Mouse (Mus musculus) midbrain, embryonic 12.5 days (tissue): Measurements from ENCODE around the gene Zfp689. TPM values are rescaled to one million over a fixed set of nuclear protein-coding genes. Genes with fewer than 3 reads are reported as not detected.
"Not testable (repeated sequence)": the region's sequence is repeated elsewhere in the genome, so short reads cannot be mapped to it uniquely, and the experiment has no call there.

Source experiments
- ATAC-seq: fragments of 200-750 bp; cut with Nextera tagmentation; 2 replicates; pipeline ENCODE4 v1.8.0; 2017; ENCODE audit warnings: low read depth, moderate TSS enrichment, moderate library complexity; ENCODE audit not compliant: low FRiP score
- H3K27ac ChIP-seq: fragments of 300-500 bp; sonication (generic); replicated peaks from 2 replicates; pipeline ENCODE4 v1.5.1; 2016; ENCODE audit warnings: mild to moderate bottlenecking
- H3K27me3 ChIP-seq: fragments of 300-500 bp; sonication (generic); 2 replicates; pipeline ENCODE4 v1.6.1; 2016; ENCODE audit warnings: mild to moderate bottlenecking
- H3K36me3 ChIP-seq: fragments of 300-500 bp; sonication (generic); 2 replicates; pipeline ENCODE4 v1.6.1; 2016
- H3K4me1 ChIP-seq: fragments of 300-500 bp; sonication (generic); 2 replicates; pipeline ENCODE4 v1.6.1; 2016
- H3K4me2 ChIP-seq: fragments of 300-500 bp; sonication (generic); replicated peaks from 2 replicates; pipeline ENCODE4 v1.6.1; 2016; ENCODE audit warnings: mild to moderate bottlenecking, moderate library complexity
- H3K4me3 ChIP-seq: fragments of 300-500 bp; sonication (generic); 2 replicates; pipeline ENCODE4 v1.5.1; 2016; ENCODE audit warnings: mild to moderate bottlenecking
- H3K9ac ChIP-seq: fragments of 300-500 bp; sonication (generic); replicated peaks from 2 replicates; pipeline ENCODE4 v1.6.1; 2016; ENCODE audit warnings: mild to moderate bottlenecking, moderate library complexity
- H3K9me3 ChIP-seq: fragments of 300-500 bp; sonication (generic); 2 replicates; pipeline ENCODE4 v1.6.1; 2016; ENCODE audit warnings: mild to moderate bottlenecking
- WGBS: fragments of 180-500 bp; shearing (Covaris S2); methylation state at CpG from one replicate; pipeline ENCODE4 v1.1.7; 2016; 5-methylcytosine and 5-hydroxymethylcytosine counted together
- polyA plus RNA-seq: library from polyadenylated mRNA; unstranded; fragments of >200 nt; fragmentation: Nextera tagmentation; extraction: Ambion mirVana; gene quantifications from 2 replicates; pipeline ENCODE4 v1.2.1, GENCODE M21; 2016

Zfp689 gene
- polyA plus RNA-seq, 1 experiment from 2014 or later: 18.2 TPM

- Histone ChIP-seq H3K4me3 (no peak overlapping the region), H3K9me3 (no peaks in the 10 kb centered on the region), H3K4me2 (no peak overlapping the region), H3K27me3 (no peaks in the 10 kb centered on the region), H3K4me1 (peaks cover 5% of the 10 kb centered on the region; the same call in 1 of the 2 replicates), H3K27ac (no peak overlapping the region), H3K9ac (no peak overlapping the region), H3K36me3 (peaks cover 44% of the 10 kb centered on the region)
- ATAC-seq: no peak
- 93% methylated on average over 4 of the region's 4 CpGs for WGBS
Measured at GRCm38 (mm10) chr7:127466606-127467005, 17.6 kb upstream of the Zfp689 start.

- not testable (repeated sequence) for H3K4me1 ChIP-seq, ATAC-seq, H3K4me3 ChIP-seq, H3K9me3 ChIP-seq, H3K9ac ChIP-seq, H3K4me2 ChIP-seq, H3K27me3 ChIP-seq, H3K27ac ChIP-seq
- WGBS: 95% methylated on average over 2 of the region's 2 CpGs
- peaks cover 52% of the 10 kb centered on the region for H3K36me3 ChIP-seq
Measured at GRCm38 (mm10) chr7:127465670-127466069, 16.7 kb upstream of the Zfp689 start.

GRCm38 (mm10) chr7:127465191-127465590 lies 16.2 kb upstream of the Zfp689 start:
- Histone ChIP-seq H3K4me2 (no peak overlapping the region), H3K36me3 (peaks cover 54% of the 10 kb centered on the region), H3K27ac (no peak overlapping the region), H3K27me3 (no peaks in the 10 kb centered on the region), H3K4me1 (peaks cover 5% of the 10 kb centered on the region; the same call in 1 of the 2 replicates), H3K9me3 (no peaks in the 10 kb centered on the region), H3K9ac (no peak overlapping the region), H3K4me3 (no peak overlapping the region)
- no peak for ATAC-seq
- 92% methylated on average over 3 of the region's 3 CpGs for WGBS

- H3K36me3 ChIP-seq: peaks cover 67% of the 10 kb centered on the region
- not testable (repeated sequence) for H3K4me2 ChIP-seq, H3K4me1 ChIP-seq, H3K27ac ChIP-seq, H3K9ac ChIP-seq, H3K9me3 ChIP-seq, ATAC-seq, H3K4me3 ChIP-seq, H3K27me3 ChIP-seq
- WGBS: 99% methylated on average over 8 of the region's 8 CpGs
Measured at GRCm38 (mm10) chr7:127459311-127459710, 10.4 kb upstream of the Zfp689 start, which contains the start of gene Prr14. TSS of gene Prr14 (plus strand) at chr7:127459611.

GRCm38 (mm10) chr7:127458371-127459122 lies 9.6 kb upstream of the Zfp689 start:
- WGBS: 84% methylated on average over 3 of the region's 3 CpGs
- H3K9me3 ChIP-seq, H3K4me1 ChIP-seq, H3K27me3 ChIP-seq, H3K9ac ChIP-seq, H3K4me3 ChIP-seq, H3K27ac ChIP-seq, ATAC-seq, H3K4me2 ChIP-seq: not testable (repeated sequence)
- H3K36me3 ChIP-seq: peaks cover 67% of the 10 kb centered on the region

- Histone ChIP-seq H3K4me3 (no peak overlapping the region), H3K9me3 (0 out of 2 replicates have a peak, but pooled peaks cover 5% of the 10 kb centered on the region), H3K9ac (no peak overlapping the region), H3K4me1 (peaks cover 32% of the 10 kb centered on the region), H3K36me3 (peaks cover 51% of the 10 kb centered on the region), H3K27me3 (no peaks in the 10 kb centered on the region), H3K27ac (no peak overlapping the region), H3K4me2 (no peak overlapping the region)
- ATAC-seq: no peak
- 92% methylated on average over 7 of the region's 7 CpGs for WGBS
Measured at GRCm38 (mm10) chr7:127454905-127455304, 5.9 kb upstream of the Zfp689 start.

GRCm38 (mm10) chr7:127453056-127453455 lies 4.1 kb upstream of the Zfp689 start:
- Histone ChIP-seq H3K27ac (no peak overlapping the region), H3K9me3 (0 out of 2 replicates have a peak, but pooled peaks cover 5% of the 10 kb centered on the region), H3K27me3 (no peaks in the 10 kb centered on the region), H3K4me2 (no peak overlapping the region), H3K9ac (no peak overlapping the region), H3K36me3 (peaks cover 40% of the 10 kb centered on the region), H3K4me1 (peaks cover 40% of the 10 kb centered on the region), H3K4me3 (no peak overlapping the region)
- no peak for ATAC-seq
- 96% methylated on average over 2 of the region's 2 CpGs for WGBS

- Histone ChIP-seq H3K4me1 (peaks cover 46% of the 10 kb centered on the region), H3K27me3 (no peaks in the 10 kb centered on the region), H3K4me3 (peak overlapping the region; percentile 93), H3K9me3 (no peaks in the 10 kb centered on the region), H3K27ac (no peak overlapping the region; the same call in 1 of the 2 replicates), H3K9ac (peak overlapping the region; percentile 71), H3K4me2 (peak overlapping the region; percentile 81), H3K36me3 (peaks cover 33% of the 10 kb centered on the region)
- WGBS: 87% methylated on average over 7 of the region's 7 CpGs
- no peak for ATAC-seq
Measured at GRCm38 (mm10) chr7:127449966-127450365, 1.0 kb upstream of the Zfp689 start.

GRCm38 (mm10) chr7:127443976-127444375 lies 5.0 kb downstream of the Zfp689 start:
- WGBS: 93% methylated on average over 20 of the region's 20 CpGs
- Histone ChIP-seq H3K27me3 (no peaks in the 10 kb centered on the region), H3K27ac (no peak overlapping the region), H3K9ac (no peak overlapping the region), H3K4me2 (no peak overlapping the region), H3K36me3 (peaks cover 48% of the 10 kb centered on the region), H3K9me3 (no peaks in the 10 kb centered on the region), H3K4me1 (peaks cover 8% of the 10 kb centered on the region), H3K4me3 (no peak overlapping the region)
- ATAC-seq: no peak

GRCm38 (mm10) chr7:127437724-127438123 lies 11.2 kb downstream of the Zfp689 start:
- WGBS: 91% methylated on average over 3 of the region's 3 CpGs
- H3K27me3 ChIP-seq: no peaks in the 10 kb centered on the region
- H3K27ac ChIP-seq: no peak overlapping the region
- no peak for ATAC-seq
- no peaks in the 10 kb centered on the region for H3K4me1 ChIP-seq
- no peak overlapping the region for H3K4me2 ChIP-seq
- H3K9ac ChIP-seq: no peak overlapping the region
- no peak overlapping the region for H3K4me3 ChIP-seq
- H3K9me3 ChIP-seq: peaks cover 13% of the 10 kb centered on the region; the same call in 1 of the 2 replicates
- H3K36me3 ChIP-seq: peaks cover 8% of the 10 kb centered on the region

- Histone ChIP-seq H3K4me1 (no peaks in the 10 kb centered on the region), H3K4me3 (no peak overlapping the region), H3K27ac (no peak overlapping the region), H3K27me3 (no peaks in the 10 kb centered on the region), H3K9ac (no peak overlapping the region), H3K36me3 (no peaks in the 10 kb centered on the region), H3K4me2 (no peak overlapping the region), H3K9me3 (peaks cover 13% of the 10 kb centered on the region; the same call in 1 of the 2 replicates)
- no peak for ATAC-seq
- WGBS: 83% methylated on average over 4 of the region's 4 CpGs
Measured at GRCm38 (mm10) chr7:127435206-127435605, 13.8 kb downstream of the Zfp689 start.

GRCm38 (mm10) chr7:127426354-127426753 lies 22.6 kb downstream of the Zfp689 start:
- H3K27me3 ChIP-seq: peaks cover 22% of the 10 kb centered on the region
- no peaks in the 10 kb centered on the region for H3K9me3 ChIP-seq
- H3K9ac ChIP-seq: no peak overlapping the region
- ATAC-seq: no peak
- no peaks in the 10 kb centered on the region for H3K36me3 ChIP-seq
- no peak overlapping the region for H3K27ac ChIP-seq
- H3K4me2 ChIP-seq: no peak overlapping the region
- WGBS: 73% methylated on average over 3 of the region's 3 CpGs
- H3K4me3 ChIP-seq: no peak overlapping the region
- H3K4me1 ChIP-seq: peaks cover 6% of the 10 kb centered on the region
